Mouse (Mus musculus) lung, adult 2 months (tissue): ENCODE measurements around the gene Cisd3. TPM values are rescaled to one million over a fixed set of nuclear protein-coding genes. Genes with fewer than 3 reads are reported as not detected.

Experiments used
- DNase-seq: peaks from one replicate; pipeline ENCODE4 v3.0.0; 2022
- H3K4me1 ChIP-seq: fragments of 200-500 bp; 2 replicates; pipeline ENCODE4 v1.6.1; 2011; ENCODE audit warnings: low read length; ENCODE audit not compliant: control insufficient read depth, insufficient read depth
- H3K4me3 ChIP-seq: fragments of 200-500 bp; replicated peaks from 2 replicates; pipeline ENCODE3; 2011; ENCODE audit warnings: low read depth, mild to moderate bottlenecking, control low read depth, low read length; ENCODE audit errors: extremely low read depth
- CTCF ChIP-seq: fragments of 200-500 bp; IDR thresholded peaks from 2 replicates; pipeline ENCODE4 v1.5.1; 2011; ENCODE audit warnings: mild to moderate bottlenecking, low read length, control low read depth; ENCODE audit not compliant: insufficient read depth
- POLR2A ChIP-seq: fragments of 200-500 bp; IDR thresholded peaks from 2 replicates; pipeline ENCODE4 v1.6.1; 2011; ENCODE audit warnings: low read depth, mild to moderate bottlenecking, control low read depth, low read length, borderline replicate concordance; ENCODE audit errors: extremely low read depth
- WGBS: fragments of 180-500 bp; shearing (Covaris S2); methylation state at CpG from one replicate; pipeline ENCODE4 v1.1.7; 2018; 5-methylcytosine and 5-hydroxymethylcytosine counted together
- polyA plus RNA-seq: library from polyadenylated mRNA; depleted of rRNA; stranded (reverse); fragments of >200 nt; gene quantifications from 2 replicates; pipeline ENCODE4 v1.2.3, GENCODE M21; 2012

The Cisd3 gene
- polyA plus RNA-seq, 1 experiment = 34.0 TPM

DNA sequence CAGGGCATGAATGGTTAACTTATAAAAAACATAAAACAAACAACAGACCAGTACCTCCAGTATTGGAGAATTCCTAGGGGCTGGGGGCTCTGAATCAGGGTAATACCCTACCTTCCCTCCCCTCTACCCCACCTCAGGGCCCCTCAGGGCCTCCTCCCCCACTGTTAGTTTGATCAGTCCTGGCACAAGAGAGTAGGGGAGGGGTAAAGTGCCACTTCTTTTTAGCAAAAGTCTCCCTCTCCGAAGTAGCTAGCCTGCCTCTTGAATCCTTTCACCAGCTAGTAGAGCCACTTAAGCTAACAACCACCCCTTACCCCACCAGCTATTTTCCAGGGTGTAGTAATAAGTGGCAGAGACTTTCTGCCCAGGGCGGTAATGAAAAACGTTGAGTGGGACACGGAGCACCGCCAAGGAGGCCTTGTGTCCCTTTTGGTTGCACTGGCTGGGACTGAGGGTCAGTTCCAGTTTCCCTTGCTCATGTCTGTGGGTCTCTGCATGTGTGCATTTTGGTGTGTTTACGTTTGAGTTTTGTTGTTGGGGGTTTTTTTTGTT lies 3.0 kb upstream of the Cisd3 start:
- Histone ChIP-seq H3K4me3 (no peak overlapping the region), H3K4me1 (peaks cover 21% of the 10 kb centered on the region)
- 57% methylated on average over 6 of the region's 6 CpGs for WGBS
- no peak for DNase-seq
- TF ChIP-seq CTCF (no peak), POLR2A (no peak)

DNA sequence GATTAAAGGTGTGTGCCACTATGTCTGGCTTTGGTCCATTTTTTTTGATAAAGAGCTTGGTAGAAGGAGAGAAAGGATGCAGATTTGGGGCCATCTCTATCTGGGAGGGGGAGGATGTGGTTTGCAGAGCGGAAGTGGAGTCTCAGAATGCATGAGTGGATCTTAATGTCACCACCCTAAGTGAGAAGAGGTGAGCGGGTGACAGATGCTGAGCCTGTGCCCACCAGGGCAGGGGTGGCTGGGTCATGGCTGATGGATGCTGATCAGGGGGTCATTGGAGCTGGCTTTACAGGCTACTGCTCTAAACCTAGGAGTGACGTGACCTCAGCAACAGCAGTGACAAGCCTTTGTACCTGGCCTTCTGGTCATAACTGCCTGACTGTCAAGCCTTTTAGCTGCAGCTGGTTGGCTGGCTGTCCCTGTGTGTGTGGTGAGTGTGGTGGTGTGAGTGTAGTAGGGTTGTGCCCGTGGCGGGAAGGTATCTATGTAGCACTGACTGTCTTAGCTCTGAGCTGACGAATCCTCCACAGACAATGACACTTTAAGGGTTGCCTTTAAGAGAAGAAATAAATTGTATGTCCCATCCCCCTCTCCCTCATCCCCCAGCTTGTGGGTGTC lies 1.5 kb upstream of the Cisd3 start:
- WGBS = 65% methylated on average over 6 of the region's 6 CpGs
- TF ChIP-seq CTCF (no peak), POLR2A (0 out of 2 replicates have a peak, but pooled peaks have one; percentile 15)
- Histone ChIP-seq H3K4me1 (peaks cover 21% of the 10 kb centered on the region), H3K4me3 (no peak overlapping the region)
- no peak for DNase-seq

GRCm38 (mm10) chr11:97684766-97685165 lies 860 bp upstream of the Cisd3 start:
- TF ChIP-seq POLR2A = peak; percentile 18; the same call in 1 of the 2 replicates
- no peak for TF ChIP-seq CTCF
- H3K4me1 ChIP-seq = peaks cover 21% of the 10 kb centered on the region
- WGBS = 33% methylated on average over 7 of the region's 7 CpGs
- H3K4me3 ChIP-seq = no peak overlapping the region
- no peak for DNase-seq

- WGBS = 63% methylated on average over 11 of the region's 11 CpGs
- Histone ChIP-seq H3K4me3 (peak overlapping the region; percentile 49), H3K4me1 (peaks cover 17% of the 10 kb centered on the region)
- DNase-seq = no peak
- TF ChIP-seq POLR2A (no peak), CTCF (no peak)
Observed at GRCm38 (mm10) chr11:97686322-97686908, 789 bp downstream of the Cisd3 start.

GRCm38 (mm10) chr11:97687061-97687460 lies 1.4 kb downstream of the Cisd3 start:
- DNase-seq = no peak
- no peak overlapping the region for H3K4me3 ChIP-seq
- TF ChIP-seq POLR2A = no peak
- TF ChIP-seq CTCF = no peak
- peaks cover 17% of the 10 kb centered on the region for H3K4me1 ChIP-seq
- 77% methylated on average over 3 of the region's 3 CpGs for WGBS

- Histone ChIP-seq H3K4me1 (peaks cover 13% of the 10 kb centered on the region), H3K4me3 (no peak overlapping the region)
- WGBS = 27% methylated on average over 10 of the region's 10 CpGs
- TF ChIP-seq POLR2A (no peak), CTCF (peak; percentile 85)
- no peak for DNase-seq
Observed at GRCm38 (mm10) chr11:97689861-97690260, 4.2 kb downstream of the Cisd3 start.

DNA sequence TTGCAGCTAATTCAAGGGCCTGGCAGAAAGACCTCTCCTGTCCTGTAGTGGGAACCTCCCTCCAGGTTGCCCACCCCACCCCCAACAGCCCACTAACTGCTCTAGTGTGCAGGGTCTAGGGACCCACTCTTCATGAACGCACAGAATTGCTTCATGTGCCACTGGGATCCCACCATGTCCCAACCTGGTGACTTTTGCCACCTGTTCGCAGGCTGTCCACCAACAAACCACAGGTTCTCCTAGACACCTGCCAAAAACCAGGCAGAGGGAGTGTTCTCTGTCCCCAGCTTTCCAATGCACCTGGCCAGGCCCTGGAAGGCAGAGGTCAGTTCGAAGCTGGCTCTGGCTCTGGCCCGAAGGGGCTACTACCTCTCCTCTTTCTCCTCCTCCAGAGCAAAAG lies 8.8 kb downstream of the Cisd3 start:
- WGBS = 76% methylated on average over 4 of the region's 4 CpGs
- Histone ChIP-seq H3K4me3 (no peak overlapping the region), H3K4me1 (peaks cover 4% of the 10 kb centered on the region; the same call in 1 of the 2 replicates)
- no peak for TF ChIP-seq CTCF
- no peak for DNase-seq

- DNase-seq = no peak
- Histone ChIP-seq H3K4me3 (no peak overlapping the region), H3K4me1 (peaks cover 4% of the 10 kb centered on the region; the same call in 1 of the 2 replicates)
- TF ChIP-seq CTCF (no peak), POLR2A (no peak)
- 54% methylated on average over 17 of the region's 17 CpGs for WGBS
Observed at GRCm38 (mm10) chr11:97694921-97695711, 9.5 kb downstream of the Cisd3 start.

- peaks cover 5% of the 10 kb centered on the region; the same call in 1 of the 2 replicates for H3K4me1 ChIP-seq
- WGBS = 62% methylated on average over 9 of the region's 9 CpGs
- H3K4me3 ChIP-seq = no peak overlapping the region
- no peak for DNase-seq
- TF ChIP-seq POLR2A (no peak), CTCF (no peak)
Observed at GRCm38 (mm10) chr11:97695712-97696401, 10.2 kb downstream of the Cisd3 start.

GRCm38 (mm10) chr11:97696669-97697068 lies 11.0 kb downstream of the Cisd3 start:
- no peak for TF ChIP-seq CTCF
- no peak for TF ChIP-seq POLR2A
- 79% methylated on average over 8 of the region's 8 CpGs for WGBS
- peaks cover 9% of the 10 kb centered on the region for H3K4me1 ChIP-seq
- no peak overlapping the region for H3K4me3 ChIP-seq
- DNase-seq = no peak
